Comparison of ENCODE assay signal across 22 mouse cellular contexts in the genomic region with DNA sequence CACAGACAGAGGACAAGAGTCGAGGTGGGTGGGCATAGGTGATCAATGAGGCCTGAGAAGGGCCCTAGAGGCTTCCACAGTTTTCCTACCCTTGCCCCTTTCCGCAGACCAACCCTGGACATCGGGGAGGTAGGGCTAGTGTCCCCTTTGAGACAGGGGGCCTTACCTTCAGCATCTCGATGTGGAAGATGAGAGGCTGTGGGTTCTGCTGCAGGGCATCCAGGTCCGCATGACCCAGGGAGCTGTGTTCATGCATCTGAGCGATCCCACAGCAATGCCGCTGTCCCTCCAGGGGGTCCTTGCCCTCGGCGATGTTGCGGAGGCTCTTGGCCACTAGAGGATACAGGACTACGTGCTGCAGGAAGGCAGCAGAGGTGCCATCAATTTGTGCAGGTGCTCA. TPM values are rescaled to one million over a fixed set of nuclear protein-coding genes. Genes with fewer than 3 reads are reported as not detected.
"Had no signal": no experiment of that assay in that cellular context is flagged by ENCODE, and none has a peak within 500 bp of the region (broad histone marks: within the 10 kb centered on the region; RNA-seq: fewer than 3 reads in every experiment).

No protein-coding gene starts in this region.

- ATAC-seq: liver, postnatal 0 days; lung, postnatal 0 days; midbrain, embryonic 13.5 days; midbrain, embryonic 15.5 days had no signal

- H3K4me3 ChIP-seq: liver, embryonic 13.5 days; liver, embryonic 15.5 days; lung, embryonic 15.5 days; midbrain, embryonic 13.5 days; midbrain, embryonic 15.5 days; neural tube, embryonic 12.5 days; stomach, embryonic 15.5 days had no signal

- H3K27ac ChIP-seq: liver, embryonic 15.5 days; lung, embryonic 15.5 days; midbrain, embryonic 13.5 days; midbrain, embryonic 15.5 days; neural tube, embryonic 12.5 days; stomach, embryonic 15.5 days; stomach, postnatal 0 days had no signal

- H3K9ac ChIP-seq: liver, embryonic 13.5 days; liver, embryonic 15.5 days; liver, postnatal 0 days; lung, embryonic 15.5 days; midbrain, embryonic 13.5 days; midbrain, embryonic 15.5 days; neural tube, embryonic 12.5 days; stomach, embryonic 15.5 days had no signal

- H3K9me3 ChIP-seq: liver, embryonic 13.5 days; liver, embryonic 15.5 days; lung, embryonic 15.5 days; megakaryocyte, embryonic 14.5 days; midbrain, embryonic 13.5 days; midbrain, embryonic 15.5 days; neural tube, embryonic 12.5 days; stomach, embryonic 15.5 days had no signal

- H3K4me2 ChIP-seq: liver, embryonic 11.5 days; liver, embryonic 13.5 days; liver, embryonic 15.5 days; lung, embryonic 15.5 days; midbrain, embryonic 13.5 days; midbrain, embryonic 15.5 days; neural tube, embryonic 12.5 days; stomach, embryonic 15.5 days had no signal

- H3K27me3 ChIP-seq: liver, embryonic 13.5 days; liver, embryonic 15.5 days; lung, embryonic 15.5 days; megakaryocyte, embryonic 14.5 days; midbrain, embryonic 13.5 days; midbrain, embryonic 15.5 days; neural tube, embryonic 12.5 days; stomach, embryonic 15.5 days had no signal

- DNase-seq: liver, embryonic 13.5 days; liver, postnatal 0 days; lung, adult 2 months; lung, postnatal 14 days; lung, postnatal 4 days; right cerebral cortex, postnatal 14 days; thymus, adult 2 months; thymus, postnatal 25 days; thymus, postnatal 4 days had no signal

RNA-seq across cellular contexts. Expression of a gene that starts 23.8 kb away (rescaled TPM):
- total RNA-seq: monocyte, adult 5-6 weeks had no signal
- polyA plus RNA-seq: liver, embryonic 11.5 days; liver, embryonic 13.5 days; liver, embryonic 15.5 days; liver, postnatal 0 days; lung, embryonic 15.5 days; lung, postnatal 0 days; midbrain, postnatal 0 days; neural tube, embryonic 12.5 days; neural tube, embryonic 14.5 days; stomach, embryonic 15.5 days; stomach, postnatal 0 days had no signal

RNA-seq across cellular contexts. Expression of a gene that starts 28.0 kb away (rescaled TPM):
- total RNA-seq: midbrain, postnatal 0 days; monocyte, adult 5-6 weeks had no signal
- polyA plus RNA-seq: lung, adult 2 months; stomach, postnatal 0 days had no signal
